Mouse (Mus musculus) embryo, embryonic 9.5 days (tissue): ENCODE data around the gene Ergic2.
"Not testable (repeated sequence)": the region's sequence is repeated elsewhere in the genome, so short reads cannot be mapped to it uniquely, and the experiment has no call there.

ENCODE experiments used
- DNase-seq: peaks from one replicate; pipeline ENCODE4 v3.0.0-alpha.2; 2017; ENCODE audit errors: extremely low spot score

The Ergic2 gene

GRCm38 (mm10) chr6:148211391-148211876, 740 bp downstream of the Ergic2 start:
- no peak for DNase-seq

- no peak for DNase-seq
Observed at GRCm38 (mm10) chr6:148207522-148207921, 4.7 kb downstream of the Ergic2 start.

DNA sequence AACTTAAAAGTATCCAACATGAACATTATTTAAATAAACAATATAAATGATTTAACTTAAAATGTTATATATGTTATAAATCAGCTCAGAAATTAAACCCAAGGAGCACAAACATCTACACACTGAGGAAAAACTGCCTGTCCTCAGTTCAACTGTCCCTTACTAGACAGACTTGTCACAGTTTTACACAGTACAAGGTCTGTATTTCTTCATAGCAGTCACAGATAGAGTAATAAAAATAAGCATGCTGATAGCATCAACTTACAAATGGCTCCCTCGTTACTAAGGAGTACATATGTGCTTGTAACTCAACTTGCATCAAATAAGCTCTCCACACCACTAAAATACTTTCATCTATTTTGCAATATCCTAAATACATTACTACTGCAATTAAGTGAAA, 7.0 kb downstream of the Ergic2 start:
- no peak for DNase-seq

GRCm38 (mm10) chr6:148199729-148200128, 12.4 kb downstream of the Ergic2 start:
- DNase-seq: no peak

DNA sequence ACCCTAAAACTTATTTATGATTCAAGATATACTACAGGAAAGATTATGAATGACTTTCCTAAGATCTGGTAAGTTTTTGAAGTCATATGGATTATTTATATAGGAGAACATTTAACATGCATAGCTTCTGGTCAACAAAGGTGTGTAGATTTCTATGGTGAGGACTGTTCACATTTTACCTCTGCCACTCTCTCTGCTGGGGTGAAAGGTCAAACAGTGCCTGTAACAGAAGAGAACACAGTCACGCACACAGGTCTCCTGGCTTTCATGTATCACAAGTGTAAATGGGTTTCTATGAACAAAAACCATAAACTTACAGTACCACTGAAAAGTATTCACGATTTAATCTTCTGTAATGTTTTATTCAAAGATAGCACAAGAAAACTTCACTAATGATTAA, 13.0 kb downstream of the Ergic2 start:
- no peak for DNase-seq

GRCm38 (mm10) chr6:148193972-148194701, 18.0 kb downstream of the Ergic2 start:
- DNase-seq: no peak

DNA sequence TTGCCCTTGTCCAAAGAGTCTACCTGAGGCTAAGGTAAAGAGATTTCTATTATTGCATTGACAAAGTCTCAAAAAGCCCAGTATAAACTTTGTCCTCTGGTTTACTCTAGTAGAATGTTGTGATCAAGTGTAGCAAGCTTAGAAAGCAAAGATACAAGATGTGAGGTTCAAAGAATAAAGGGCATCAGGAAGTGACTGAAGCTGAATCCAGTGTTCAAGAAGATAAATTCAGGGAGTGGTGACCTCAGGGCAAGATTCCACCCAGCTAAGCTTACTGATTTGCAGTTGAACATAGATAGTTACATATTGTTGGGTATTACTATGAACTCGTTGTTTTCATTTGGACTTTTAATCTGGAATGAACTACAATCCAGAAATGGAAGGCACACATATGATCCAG, 26.5 kb downstream of the Ergic2 start:
- no peak for DNase-seq

DNA sequence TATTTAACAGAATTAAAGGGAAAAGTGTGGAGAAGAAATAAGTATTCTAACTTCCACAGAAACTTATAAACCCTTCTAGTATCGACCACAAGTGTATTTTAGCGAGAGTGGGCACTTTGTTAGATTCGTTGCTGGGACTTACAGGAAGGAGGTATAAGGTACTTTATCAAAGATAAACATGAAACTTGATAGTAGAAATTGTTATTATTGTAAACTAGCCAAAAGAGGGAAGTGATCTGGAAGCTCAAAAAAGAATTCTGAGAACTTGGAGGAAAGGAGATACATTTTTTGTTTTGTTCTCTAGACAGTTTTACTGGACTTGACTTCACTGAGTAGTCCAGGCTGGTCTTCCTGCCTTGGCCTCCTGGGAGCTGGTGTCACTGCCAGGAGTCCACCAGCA, 39.3 kb downstream of the Ergic2 start:
- DNase-seq: no peak

GRCm38 (mm10) chr6:148152305-148152704, 59.9 kb downstream of the Ergic2 start:
- DNase-seq: not testable (repeated sequence)

- no peak for DNase-seq
Observed at GRCm38 (mm10) chr6:148142421-148142820, 69.8 kb downstream of the Ergic2 start.

- DNase-seq: no peak
Observed at GRCm38 (mm10) chr6:148141874-148142273, 70.3 kb downstream of the Ergic2 start.

DNA sequence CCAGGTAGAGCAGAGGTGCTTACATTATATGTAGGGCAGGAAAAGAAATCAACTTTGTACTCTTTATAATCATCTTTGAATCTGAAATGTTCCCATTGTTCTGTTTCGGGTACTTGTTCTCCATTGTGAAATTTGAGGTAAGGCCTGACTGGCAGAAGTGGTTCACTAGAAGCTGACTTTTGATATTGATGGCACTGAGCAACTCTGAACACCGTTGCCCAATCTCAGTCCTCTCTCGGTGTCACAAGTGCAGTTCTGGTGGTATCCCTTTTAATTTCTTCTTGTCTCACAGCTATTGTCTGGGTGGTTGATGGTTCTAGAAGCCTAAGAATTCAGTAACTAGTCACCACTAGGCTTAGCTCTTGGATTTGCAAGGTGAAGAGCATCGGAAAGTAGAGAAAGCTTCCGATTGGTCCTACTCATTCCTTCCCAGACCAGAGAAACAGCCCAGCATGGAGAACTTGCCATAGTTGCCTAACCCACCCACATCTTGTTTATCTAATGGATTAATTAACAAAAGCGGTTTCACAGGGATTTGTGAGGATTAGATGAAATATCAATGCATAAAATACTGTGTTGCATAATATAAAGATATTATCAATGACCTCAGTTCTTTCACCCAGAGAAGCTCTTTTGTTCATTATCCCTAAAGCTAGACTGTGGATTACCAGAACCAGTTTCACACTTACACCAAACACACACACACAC, 72.7 kb downstream of the Ergic2 start:
- DNase-seq: no peak

DNA sequence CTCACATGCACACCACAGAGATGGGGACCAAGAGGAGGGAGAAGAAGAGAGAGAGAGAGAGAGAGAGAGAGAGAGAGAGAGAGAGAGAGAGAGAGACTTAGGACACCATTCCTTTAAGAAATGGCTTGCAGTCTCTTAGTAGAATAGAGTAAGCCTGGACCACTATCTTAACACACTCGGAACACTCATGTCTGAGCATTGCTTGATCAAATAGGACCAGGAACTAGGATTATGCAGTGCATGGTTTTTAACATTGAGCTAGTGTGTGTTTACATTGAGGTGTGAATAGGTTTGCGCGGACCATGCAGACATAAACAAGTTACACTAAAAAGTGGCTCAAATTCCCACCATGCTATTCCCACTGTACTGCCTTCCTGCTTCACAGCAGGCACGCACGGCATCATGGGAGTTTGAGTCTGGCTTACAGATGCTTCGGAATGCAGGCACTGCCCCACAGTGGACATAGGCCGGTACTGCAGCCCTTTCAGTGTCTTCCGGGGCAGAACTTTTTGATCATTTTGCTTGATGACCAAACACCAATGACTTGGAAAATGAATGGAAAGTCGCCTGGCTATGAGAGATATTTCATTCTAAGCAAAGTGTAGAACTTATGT, 76.3 kb downstream of the Ergic2 start:
- DNase-seq: peak; percentile 70

DNA sequence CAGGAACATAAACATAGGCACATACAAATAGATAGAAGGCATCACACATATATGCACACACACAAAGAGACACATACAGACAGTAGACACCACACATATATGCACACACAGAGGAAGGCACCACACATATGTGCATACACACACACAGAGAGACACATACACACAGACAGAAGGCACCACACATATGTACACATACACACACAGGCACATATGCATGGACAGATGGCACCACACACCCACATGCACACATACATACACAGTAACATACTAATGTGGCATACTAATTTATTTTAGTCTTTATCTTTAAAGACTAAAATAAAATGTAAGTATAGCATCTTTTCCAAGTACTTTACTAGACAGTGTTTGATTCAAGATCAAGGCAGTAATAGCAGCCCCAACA, 78.6 kb downstream of the Ergic2 start:
- no peak for DNase-seq

GRCm38 (mm10) chr6:148132314-148132713, 79.9 kb downstream of the Ergic2 start:
- no peak for DNase-seq
